Mouse (Mus musculus): ENCODE results near the gene Osbpl11. TPM values are rescaled to one million over a fixed set of nuclear protein-coding genes. Genes with fewer than 3 reads are reported as not detected.

The Osbpl11 gene
- polyA plus RNA-seq, 1 experiment from 2014 or later, result 23.8 TPM

Other genes with a start within 250 kb of the Osbpl11 start
- 3.7 and 3.8 TPM in 2 replicates for gene Iqcg, start 128.9 kb upstream of the Osbpl11 start, polyA plus RNA-seq (2014; fragmentation: Nextera tagmentation; extraction: Ambion mirVana)
- gene Rpl35a, start 128.6 kb upstream of the Osbpl11 start, polyA plus RNA-seq (2014; fragmentation: Nextera tagmentation; extraction: Ambion mirVana), result 929 and 931 TPM in 2 replicates
- gene Lmln, start 122.5 kb upstream of the Osbpl11 start, polyA plus RNA-seq (2014; fragmentation: Nextera tagmentation; extraction: Ambion mirVana), result 1.2 and 2.3 TPM in 2 replicates
- 86.5 and 88.7 TPM in 2 replicates for gene Snx4, start 66.4 kb downstream of the Osbpl11 start, polyA plus RNA-seq (2014; fragmentation: Nextera tagmentation; extraction: Ambion mirVana)
- 51.8 and 52.9 TPM in 2 replicates for gene Zfp148, start 195.8 kb downstream of the Osbpl11 start, polyA plus RNA-seq (2014; fragmentation: Nextera tagmentation; extraction: Ambion mirVana)

Data from embryonic facial prominence, embryonic 11.5 days (tissue).